Mouse (Mus musculus): ENCODE data around the gene Drg1. TPM values are rescaled to one million over a fixed set of nuclear protein-coding genes. Genes with fewer than 3 reads are reported as not detected.

The Drg1 gene
- polyA plus RNA-seq, 1 experiment from 2014 or later: 249 TPM

Other genes starting within 250 kb of the Drg1 start
- 16.2 and 16.4 TPM in 2 replicates for gene Sfi1, start 73.0 kb downstream of the Drg1 start, polyA plus RNA-seq (2015; fragmentation: Nextera tagmentation; extraction: Ambion mirVana)
- gene Eif4enif1, start 64.0 kb downstream of the Drg1 start, polyA plus RNA-seq (2015; fragmentation: Nextera tagmentation; extraction: Ambion mirVana): 46.2 and 54.3 TPM in 2 replicates
- 63.5 and 66.2 TPM in 2 replicates for gene Patz1, start 22.5 kb upstream of the Drg1 start, polyA plus RNA-seq (2015; fragmentation: Nextera tagmentation; extraction: Ambion mirVana)
- 34.4 and 36.6 TPM in 2 replicates for gene Pik3ip1, start 64.0 kb upstream of the Drg1 start, polyA plus RNA-seq (2015; fragmentation: Nextera tagmentation; extraction: Ambion mirVana)
- gene Limk2, start 142.8 kb upstream of the Drg1 start, polyA plus RNA-seq (2015; fragmentation: Nextera tagmentation; extraction: Ambion mirVana): 98.1 and 103 TPM in 2 replicates
- gene Rnf185, start 185.9 kb upstream of the Drg1 start, polyA plus RNA-seq (2015; fragmentation: Nextera tagmentation; extraction: Ambion mirVana): 39.8 and 41.6 TPM in 2 replicates
- gene Pla2g3, start 221.9 kb upstream of the Drg1 start, polyA plus RNA-seq (2015; fragmentation: Nextera tagmentation; extraction: Ambion mirVana): 0.39 and 0.72 TPM in 2 replicates
- 1.8 and 2.7 TPM in 2 replicates for gene Inpp5j, start 238.4 kb upstream of the Drg1 start, polyA plus RNA-seq (2015; fragmentation: Nextera tagmentation; extraction: Ambion mirVana)
- 41.6 and 44.2 TPM in 2 replicates for gene Selenom, start 248.3 kb upstream of the Drg1 start, polyA plus RNA-seq (2015; fragmentation: Nextera tagmentation; extraction: Ambion mirVana)